Mouse (Mus musculus) right cerebral cortex, postnatal 14 days (tissue): ENCODE measurements around the gene Dcun1d2.

ENCODE experiments used
- DNase-seq: peaks from one replicate; pipeline ENCODE4 v3.0.0; 2022

Dcun1d2 gene

DNA sequence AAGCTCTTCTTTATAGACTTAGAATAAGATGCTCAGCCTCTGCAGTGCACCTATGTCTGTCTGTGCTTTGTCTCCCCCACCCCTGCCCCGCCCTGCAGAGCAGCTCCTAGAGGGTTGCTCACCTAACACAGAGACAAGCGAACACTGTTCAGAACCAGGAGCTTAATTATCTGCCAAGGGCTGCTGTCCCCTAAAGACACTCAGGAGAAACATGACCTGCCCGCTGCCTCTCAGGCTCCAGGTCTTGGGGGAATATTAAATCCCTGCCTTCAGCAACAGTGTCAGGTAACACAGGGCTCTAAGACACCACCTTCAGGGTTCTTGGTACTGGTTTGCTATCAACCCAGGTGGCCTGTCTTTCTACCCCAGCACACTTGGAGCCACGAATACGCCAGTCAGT, 34.5 kb downstream of the Dcun1d2 start:
- no peak for DNase-seq

DNA sequence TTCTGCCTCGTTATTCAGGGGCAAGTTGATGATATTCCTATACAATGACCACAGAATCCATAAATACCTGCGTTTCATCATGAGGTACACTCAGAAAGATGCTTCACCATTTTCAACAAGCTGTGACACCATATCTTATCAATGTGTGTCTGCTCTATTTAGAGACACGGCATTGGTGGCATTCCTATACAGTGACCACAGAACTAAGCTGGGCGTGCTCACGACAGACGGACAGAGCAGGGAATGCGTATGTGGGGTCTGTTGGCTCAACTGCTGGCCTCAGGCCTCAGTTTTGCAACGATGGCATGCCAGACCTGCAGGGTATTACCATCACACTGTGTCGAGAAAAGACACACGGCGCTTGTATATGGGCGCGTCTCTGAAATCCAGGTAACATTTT, 35.1 kb downstream of the Dcun1d2 start:
- no peak for DNase-seq

DNA sequence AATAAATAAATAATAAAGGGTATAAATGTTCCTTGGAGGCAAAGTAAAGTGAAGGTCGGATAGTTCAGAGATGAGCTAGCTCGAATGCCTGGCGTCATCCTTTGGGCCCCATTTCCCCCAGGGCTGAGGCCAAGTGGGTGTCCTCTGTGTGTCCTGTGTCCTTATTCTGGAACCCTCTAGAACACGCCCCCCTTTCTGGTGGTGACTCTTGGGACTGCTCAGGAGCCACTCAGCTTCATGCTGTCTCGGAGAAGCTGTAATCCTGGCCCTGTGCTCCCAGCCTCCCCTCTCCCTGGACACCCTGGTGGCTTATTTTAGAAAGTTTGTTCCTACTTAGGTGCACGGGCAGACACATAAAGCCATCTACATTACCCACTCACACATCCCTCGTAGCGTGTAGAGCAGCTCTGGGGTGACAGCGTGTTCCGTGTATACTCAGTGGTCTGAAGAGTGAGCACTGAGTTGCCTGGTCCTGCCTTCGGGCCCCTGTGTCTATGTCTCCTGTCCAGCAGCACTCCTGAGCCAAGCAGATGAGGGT, 43.5 kb downstream of the Dcun1d2 start:
- DNase-seq = no peak

DNA sequence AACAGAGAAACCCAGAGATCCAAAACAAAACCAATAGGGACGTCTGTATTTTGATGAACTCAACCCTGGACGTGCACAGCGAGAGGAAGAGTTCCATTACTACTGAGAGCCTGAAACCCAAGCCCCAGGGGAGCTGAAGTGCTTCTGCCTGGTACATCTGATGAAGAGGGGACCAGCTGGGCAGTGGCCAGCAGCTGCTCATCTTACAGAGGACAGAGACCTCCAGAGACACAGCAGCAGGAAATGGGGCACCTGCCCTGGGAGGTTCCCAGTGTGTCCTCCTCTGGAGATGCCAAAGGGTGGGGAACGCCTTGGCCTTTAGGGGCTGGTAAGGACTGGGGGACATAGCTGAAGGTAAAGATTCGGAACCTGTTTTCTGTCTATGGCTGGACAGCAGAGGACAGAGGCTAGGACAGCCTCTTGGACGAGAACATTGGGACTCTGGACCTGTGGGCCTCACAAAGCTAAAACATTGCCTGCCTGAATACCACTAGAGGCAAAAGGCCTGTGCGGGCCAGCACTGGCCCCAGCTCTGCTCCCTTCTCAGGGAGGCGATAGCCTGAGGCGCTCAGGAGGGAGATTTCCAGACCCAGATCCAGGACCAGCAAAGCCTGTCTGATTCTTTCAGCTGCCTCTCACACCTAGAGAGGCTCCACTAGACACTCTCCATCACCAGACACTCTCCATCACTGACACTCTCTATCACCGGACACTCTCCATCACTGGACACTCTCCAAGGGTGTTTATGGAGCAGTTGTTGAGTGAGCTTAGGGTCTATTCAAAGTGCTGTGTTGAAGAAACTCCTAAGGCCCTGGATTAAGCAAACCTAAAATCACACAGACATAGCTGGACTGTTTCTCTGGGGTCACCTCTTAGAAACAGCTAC, 44.7 kb downstream of the Dcun1d2 start:
- DNase-seq = no peak

DNA sequence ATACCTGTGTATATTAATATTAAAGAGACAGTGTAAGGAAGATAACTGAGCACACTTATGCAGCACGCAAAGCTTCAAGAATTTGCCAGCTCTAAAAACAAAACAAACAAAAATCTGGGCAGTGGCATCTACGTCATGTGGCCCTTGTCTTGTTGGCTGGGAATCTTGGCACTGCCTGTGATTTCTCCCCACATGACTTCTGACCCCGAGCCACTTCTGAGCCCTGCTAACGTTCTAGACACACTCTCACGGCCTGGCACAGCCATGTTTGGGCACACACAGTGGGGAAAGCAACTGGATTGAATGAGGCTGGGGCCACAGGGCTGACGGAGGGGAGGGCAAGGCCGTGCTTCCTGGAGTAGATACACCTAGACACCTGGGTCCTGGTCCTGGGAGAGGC, 47.2 kb downstream of the Dcun1d2 start:
- no peak for DNase-seq

DNA sequence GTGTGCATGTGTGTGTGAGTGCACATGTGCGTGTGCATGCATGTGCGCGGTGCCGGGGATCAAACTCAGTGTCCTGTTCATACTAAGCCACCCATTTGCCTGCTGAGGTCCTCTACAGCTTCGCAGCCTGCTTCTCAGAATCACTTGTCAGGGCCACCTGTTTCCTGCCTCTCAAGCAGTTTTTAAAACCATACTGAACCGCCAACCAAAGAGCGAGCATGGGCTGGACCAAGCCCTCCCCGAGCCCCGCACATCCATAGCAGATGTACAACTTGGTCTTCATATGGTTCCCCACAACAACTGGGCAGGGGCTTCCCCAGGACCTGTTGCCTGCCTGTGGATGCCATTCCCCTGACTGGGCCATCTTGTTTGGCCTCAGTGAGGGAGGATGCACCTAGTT, 47.9 kb downstream of the Dcun1d2 start:
- no peak for DNase-seq

DNA sequence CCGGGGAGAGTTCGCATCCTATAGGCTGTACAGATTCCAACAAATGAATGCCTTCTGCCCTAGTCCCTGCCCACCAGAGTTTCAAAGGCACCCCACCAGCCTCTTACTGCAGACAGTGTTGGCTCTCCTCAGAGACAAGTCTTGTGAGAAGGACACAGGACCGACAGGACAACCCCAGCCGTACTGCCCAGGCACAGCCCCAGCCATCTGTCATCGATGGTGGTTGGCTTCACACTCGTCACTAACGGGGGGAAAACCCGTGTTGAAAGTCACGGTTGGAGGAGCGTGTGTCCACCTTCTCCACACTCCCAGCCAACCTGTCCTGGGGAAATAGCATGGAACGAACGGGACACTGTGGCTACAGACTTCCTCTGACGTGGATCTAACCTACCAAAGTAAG, 53.1 kb downstream of the Dcun1d2 start:
- DNase-seq = no peak

DNA sequence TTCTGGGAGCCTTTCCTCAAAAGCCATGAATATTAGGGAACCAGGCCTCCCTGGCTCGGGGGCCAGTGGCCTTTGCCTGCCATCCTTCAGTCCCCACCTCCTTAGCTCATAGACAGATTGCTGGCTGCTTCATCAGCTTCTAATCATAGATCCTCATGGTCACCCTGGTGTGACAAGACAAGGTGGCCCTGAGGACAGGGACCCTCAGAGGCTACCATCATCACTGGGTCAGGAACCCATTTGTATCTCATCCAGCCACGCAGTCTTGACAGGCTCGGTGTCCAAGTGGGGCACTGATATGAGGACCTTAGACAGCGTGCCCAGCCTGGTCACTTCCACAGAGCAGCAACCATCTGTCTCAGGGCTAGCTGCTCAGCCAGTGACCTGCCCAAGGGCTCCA, 57.5 kb downstream of the Dcun1d2 start:
- no peak for DNase-seq

DNA sequence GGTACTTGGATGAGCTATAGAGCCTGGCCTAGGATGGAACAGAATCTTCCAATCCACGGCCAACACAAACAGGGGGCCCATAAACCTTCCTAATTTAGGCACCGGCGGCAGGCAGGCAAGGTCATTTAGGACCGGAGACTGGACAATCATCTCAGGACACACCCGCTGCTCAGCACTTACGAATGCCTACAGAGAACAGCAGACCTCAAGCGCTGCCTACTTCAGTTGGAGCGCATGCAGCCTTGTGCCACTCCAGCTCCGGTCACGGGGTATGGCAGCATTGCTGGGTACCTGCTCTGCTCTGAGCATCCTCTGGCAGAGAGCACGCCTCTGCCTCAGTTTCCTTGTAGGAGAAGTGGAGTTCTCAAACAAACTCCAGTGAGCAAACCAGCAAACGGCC, 58.1 kb downstream of the Dcun1d2 start:
- DNase-seq = no peak

DNA sequence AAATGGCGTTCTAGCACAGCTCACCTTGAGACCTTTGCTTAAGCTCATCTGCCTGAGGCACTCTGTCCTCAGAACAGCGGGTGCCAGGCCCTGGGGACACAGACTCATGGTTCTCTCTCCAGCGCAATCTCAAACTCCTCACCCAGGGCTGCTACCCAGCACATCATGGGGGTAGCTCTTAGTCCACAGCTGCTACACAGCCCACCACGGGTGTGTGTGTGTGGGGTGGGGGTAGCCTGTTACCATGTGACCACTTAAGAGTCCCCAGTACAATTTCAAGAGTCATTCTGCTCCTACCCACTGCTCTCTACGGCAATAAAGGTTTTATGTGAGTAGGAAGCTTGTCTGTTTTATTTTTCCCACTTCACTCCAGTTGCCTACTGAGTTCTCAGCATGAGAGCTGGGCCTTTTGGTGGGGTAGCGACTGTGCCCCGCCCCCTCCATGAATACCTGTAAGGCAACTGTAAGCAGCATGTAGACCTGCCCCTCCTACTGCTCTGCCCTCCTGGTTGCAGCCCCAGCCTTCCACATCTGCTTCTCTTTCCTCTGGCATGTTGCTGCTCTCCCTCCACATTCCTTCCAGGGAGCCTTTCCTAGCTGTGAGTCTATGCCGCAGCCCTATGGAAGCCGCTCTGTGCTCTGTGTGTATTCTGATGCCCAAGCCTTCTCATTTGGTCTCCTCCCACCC, 58.9 kb downstream of the Dcun1d2 start:
- DNase-seq = no peak

DNA sequence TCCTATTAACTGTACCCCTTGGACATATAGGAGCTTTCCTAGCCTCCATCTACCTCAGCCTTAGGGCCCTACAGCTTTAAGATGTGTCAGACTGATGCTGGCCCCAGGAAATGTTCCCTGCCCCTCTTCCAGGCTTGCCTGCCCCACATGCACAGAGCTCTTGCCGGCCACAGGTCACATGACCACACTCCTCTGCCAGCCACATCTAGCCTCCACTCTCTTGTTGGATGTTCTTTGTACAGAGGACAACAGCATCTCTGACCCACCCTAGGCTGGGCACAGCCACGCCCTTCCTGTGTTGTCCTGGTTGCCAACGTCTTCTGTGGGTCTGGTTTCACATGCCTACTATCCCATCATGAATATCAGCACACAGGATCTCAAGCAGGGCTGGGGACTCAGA, 60.7 kb downstream of the Dcun1d2 start:
- no peak for DNase-seq

DNA sequence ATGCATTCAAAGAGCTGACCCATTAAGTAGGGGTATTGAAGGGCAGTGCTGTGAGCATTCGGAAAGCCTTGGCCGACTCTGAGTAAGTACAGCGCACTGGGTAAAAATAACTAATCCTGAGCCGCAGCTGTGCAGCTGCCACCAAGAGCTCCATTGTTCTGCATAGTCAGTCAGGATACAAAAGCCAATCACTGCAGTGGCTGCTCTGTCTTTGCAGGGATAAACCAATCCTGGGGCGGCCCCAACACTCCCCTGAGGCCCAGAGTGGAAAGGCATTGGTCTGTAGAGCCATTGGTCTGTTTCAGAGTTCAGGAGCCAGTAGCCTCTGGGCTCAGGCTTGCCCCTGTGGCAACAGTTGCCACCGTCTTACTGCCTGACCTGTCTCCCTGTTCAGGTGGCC, 61.6 kb downstream of the Dcun1d2 start:
- no peak for DNase-seq

DNA sequence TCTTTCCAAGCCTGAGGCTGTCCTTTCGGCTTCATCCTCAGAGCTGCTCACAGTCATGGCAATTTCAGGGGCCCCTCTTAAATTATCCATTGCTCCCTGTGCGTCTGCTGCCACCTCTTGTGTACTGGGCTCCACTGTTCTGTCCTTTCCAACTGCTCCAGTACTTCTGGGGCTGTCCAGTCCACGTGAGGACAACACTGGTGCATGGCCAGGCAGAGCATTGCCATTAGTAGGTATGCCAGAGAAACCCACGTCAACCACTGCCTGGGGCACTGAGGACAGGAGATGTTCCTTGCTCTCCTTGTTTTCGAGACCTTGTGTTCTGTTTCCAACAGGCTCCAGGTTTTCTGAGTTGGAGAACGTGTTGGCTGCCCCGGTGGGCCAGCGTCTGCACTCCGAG, 63.5 kb downstream of the Dcun1d2 start:
- DNase-seq = no peak

DNA sequence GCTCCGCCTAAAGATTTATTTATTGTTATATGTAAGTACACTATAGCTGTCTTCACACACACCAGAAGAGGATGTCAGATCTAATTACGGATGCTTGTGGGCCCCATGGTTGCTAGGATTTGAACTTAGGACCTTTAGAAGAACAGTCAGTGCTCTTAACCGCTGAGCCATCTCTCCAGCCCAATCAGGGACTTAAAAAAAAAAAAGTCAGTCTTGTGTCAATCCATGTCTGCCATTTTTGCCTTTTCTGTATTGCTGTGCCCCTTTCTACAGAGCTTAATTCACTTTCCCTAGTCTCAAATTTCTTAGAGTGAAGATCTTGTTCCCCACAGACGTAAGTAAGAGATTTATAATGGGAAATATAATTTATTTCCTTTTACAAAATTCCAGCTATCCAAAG, 69.5 kb downstream of the Dcun1d2 start:
- no peak for DNase-seq

DNA sequence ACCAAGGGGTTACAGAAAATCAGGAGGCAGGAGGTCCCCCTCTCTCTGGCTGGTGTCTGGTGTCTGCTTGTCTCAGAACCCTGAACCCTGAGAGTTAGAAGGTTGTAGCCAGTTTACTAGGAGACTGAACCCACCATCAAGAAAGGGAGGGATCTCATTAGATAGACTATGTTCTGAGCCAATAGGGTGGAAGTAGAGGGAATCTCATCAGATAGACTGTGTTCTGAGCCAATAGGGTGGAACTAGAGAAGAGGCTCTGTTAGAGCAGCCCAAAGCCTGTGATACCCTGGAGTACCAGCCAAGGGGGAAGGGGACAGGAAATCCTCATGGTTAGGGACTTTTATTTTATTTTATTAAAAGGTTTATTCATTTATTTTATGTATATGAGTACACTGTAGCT, 69.9 kb downstream of the Dcun1d2 start:
- DNase-seq = no peak

DNA sequence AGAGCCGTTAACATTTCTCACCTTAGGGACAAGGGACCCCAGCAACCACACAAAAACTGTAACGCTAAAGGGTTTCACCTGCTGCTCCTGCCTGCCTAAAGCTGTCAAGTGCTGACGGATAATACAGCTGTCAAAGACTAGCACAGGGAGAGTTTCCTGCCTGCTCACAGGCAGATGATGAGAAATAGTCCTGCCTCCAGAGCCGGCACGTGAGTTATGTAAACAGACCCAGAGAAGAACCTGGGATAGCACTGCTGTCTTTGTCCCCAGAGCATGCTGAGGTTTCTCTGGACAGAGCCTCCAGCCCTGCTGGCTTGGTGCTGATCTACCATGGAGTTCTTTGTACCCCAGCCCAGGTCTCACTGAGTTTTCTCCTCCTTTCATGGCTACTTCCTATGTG, 70.8 kb downstream of the Dcun1d2 start:
- DNase-seq = no peak

DNA sequence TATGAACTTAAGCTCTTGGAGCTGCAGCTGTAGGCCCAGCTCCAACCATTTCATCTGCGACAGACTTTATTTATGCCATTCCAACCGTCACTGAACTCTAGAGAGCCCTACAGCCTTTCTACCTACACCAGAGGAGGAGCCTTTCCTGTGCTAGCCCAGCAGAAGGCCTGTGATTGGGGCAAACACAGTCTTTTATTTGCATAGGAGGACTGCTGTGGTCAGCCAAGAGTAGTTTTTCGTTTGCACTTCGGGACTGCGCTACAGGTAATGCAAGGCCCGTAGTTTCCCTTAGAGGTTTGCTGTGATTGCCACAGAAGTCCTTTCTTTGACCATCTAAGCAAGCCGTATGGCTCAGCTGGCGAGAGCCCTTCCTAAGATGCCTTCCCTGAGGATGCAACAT, 71.5 kb downstream of the Dcun1d2 start:
- DNase-seq = no peak

DNA sequence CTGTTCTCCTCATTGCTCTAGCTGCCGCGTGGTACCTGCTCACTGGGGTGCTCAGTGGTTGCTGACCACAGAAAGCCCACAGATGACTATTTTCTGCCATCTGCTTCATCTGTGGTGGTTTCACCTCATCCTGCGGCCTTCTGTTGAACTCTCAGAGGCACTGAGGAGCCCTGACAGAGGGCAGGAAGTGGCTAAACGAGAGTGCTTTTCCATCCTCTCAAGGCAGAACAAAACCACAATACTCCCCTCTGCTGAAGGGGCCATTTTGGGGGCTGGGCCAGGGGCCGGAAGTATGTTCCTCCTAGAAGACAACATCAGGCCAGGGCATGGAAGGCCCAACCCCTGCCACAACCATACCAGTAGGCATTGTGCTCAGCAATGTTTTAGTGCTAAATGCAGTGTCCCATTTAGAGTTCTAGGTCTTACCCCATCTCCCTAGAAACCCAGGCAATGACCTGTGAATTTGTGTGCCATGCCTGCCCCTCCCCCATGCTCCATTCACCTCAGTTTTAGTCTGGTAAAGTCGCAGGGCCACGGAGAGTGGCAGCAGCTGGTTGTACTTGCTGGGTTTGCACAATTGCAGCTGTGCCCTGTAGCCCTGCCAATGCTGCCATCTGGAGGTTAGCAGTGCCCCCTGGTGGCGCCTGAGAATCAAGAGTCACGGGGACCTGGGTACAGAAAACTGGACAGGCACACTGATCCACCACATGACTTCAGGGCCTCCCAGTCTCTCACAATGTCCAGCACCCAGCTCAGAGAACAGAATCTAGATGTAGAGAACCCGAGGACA, 74.3 kb downstream of the Dcun1d2 start:
- DNase-seq = peak; percentile 89

DNA sequence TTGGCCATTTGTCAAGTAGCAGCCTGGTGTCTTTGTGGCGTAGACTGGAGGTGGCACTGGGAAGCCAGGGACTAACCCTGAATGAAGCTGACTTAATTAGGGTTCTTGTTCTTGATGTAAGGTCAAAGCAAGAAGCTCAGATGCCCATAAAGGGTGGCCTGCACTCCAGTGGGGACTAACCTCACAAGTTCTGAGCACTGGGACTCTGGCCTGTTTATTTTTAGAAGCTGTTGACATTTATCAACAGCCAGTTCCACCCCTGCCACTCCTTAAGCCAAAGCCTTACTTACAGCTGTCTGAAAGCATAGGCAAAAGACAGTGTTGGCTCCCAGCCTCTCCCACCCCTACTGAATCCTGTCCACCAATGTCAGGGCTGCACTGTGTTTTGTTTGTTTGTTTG, 78.2 kb downstream of the Dcun1d2 start:
- no peak for DNase-seq

DNA sequence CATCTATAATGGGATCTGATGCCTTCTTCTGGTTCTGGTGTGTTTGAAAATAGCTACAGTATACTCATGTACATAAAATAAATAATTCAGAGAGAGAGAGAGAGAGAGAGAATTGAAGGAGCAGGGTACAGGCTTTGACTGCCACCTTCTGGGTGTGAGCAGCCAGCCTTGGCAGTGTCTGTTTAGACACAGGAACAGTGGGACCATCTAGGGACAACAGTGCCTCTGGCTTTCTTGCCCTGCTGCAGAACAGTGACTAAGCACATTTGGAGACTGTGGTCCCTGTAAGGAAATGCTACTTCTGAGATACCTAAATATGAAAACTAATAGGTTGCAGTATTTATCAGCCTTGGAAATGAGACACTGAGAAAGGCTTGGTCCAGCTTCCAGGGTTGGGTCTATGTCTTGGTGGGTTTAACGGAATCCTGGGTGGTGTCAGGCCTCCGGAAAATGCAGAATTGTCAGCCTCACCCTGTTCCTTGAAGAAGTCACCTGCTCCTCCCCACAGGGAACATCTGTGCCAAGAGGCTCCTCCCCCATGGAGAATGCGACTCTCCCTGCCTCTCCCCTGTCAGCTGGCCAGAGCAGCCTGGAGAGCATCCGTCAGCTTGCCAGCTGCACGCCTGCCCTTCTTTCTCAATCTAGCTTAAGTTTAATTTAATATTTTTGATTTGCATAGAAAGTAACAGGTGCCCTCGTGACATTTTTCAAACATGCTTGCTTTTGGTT, 79.1 kb downstream of the Dcun1d2 start:
- no peak for DNase-seq

DNA sequence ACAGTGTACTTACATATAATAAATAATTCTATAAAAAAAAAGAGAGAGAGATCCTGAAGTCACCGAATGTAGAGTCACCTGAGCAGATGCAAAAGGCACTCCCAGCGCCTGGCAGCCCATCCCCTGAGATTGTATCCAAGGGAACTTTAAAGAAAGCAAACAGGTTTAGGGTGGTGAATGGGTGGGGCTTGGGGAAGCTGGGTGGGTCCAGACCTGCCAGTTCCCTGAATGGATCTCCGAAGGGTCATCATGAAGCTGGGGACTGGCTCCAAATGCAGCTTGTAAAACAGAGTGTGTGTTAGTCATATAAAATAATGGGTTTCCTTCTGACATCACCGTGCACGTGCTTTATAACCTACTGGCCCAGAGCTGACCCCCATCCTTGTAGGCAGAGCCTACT, 81.6 kb downstream of the Dcun1d2 start:
- DNase-seq = no peak
